Mouse (Mus musculus): ENCODE data around the gene Tmem184a.
A peak's percentile ranks its signal among the peaks of the same experiment; 100 is the strongest.

Gene Tmem184a

DNA sequence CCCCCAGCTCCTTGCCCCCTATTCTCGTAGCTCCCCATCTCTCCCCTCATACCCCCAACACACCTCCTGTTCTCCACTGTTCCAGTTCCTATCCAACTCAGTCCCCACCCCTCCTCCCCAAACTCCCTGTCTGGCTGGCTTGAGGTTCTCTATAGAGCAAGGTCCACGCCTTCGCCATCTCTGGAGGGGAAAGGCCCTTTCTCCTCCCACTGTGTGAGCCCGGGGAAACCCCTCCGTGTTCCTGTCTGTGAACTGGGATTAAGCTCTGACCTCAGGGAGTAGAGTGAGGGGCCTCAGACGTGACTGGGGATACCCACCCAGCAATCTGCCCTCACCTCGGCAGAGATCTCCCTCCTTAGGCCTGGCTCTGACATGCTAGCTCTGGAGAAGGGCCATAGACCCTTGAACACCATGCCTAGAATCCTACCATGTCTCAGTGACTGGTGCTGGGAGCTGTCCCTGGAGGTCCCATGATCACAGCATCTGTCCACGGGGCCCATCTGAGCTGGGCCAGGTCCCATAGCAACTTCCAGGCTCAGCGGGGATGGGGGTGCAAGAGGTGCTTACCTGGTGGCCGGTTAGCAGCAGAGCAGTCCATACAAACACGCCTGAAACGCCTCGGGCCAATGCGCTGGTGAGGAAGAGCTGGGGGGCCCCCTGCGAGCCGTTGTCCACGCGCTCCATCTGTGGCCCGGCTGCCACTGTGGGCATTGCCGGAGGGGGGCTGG is 7.2 kb downstream of the Tmem184a start:
- no peak for DNase-seq

DNA sequence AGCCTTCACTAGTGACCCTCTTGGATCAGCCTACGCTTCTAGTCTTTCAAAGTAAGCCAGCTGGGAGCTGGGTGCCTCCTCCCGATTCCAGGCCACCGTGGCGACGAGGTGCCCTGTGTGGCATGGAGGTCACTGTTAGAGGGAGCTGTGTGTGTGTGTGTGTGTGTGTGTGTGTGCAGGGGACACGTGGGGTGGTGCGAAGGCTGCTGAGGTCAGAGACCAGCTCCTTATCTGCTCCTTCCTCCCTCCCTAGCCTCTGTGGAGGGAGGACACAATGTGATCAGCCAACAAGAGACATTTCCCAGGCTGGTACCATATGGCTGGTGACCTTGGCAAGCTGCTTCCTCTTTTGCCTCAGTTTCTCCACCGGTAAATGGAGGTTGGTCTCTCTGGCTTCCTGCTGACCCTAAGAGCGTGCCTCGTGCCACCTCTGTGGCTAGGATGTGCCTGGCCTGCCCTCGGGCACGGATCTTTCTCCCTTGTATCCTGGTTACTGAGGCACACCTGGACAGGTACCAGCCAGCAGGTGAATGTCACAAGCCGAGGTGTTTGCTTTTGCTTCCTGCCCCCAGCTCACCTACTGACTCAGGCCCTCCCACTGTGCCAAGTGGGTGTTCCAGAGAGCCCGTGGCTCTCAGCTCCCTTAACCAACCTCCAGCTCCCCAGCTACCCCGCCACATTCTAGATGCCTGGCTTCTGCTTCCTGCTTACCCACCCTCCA is 7.9 kb downstream of the Tmem184a start:
- DNase-seq: no peak

DNA sequence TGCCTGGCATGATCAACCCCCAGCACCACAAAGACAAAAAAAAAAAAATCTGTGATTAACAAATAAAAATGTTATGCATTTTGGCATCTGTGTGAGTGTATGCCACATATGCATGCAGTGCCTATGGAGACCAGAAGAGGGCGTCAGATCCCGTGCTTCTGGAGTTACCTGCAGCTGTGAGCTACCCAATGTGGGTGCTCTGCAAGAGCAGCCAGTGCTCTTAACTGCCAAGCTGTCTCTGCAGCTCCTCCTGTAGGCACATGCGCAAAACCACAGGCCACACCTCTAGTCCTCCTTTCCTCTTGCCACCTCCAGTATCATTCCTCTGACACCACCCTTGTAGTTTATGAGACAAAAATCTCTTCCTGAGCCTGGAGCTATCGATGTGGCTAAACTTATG is 10.3 kb downstream of the Tmem184a start:
- DNase-seq: no peak

DNA sequence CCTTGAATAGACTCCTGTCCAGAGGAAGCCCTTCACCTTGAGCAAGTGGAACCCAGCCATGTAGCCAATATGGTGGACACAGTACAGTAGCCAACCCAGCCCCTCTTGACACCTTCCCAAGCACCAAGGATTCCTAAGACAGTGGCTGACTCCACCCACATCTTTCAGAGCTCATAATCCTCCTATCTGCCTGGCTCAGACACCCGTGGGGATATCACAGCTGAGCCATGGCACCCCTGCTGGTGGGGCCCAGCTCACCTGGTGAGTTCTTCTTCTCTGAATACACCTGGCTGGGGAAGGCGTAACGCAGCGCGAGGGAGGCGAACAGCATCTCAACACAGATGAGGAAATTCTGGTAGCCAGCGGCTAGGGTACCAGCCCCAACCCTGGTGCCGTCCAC is 13.8 kb downstream of the Tmem184a start:
- DNase-seq: no peak

DNA sequence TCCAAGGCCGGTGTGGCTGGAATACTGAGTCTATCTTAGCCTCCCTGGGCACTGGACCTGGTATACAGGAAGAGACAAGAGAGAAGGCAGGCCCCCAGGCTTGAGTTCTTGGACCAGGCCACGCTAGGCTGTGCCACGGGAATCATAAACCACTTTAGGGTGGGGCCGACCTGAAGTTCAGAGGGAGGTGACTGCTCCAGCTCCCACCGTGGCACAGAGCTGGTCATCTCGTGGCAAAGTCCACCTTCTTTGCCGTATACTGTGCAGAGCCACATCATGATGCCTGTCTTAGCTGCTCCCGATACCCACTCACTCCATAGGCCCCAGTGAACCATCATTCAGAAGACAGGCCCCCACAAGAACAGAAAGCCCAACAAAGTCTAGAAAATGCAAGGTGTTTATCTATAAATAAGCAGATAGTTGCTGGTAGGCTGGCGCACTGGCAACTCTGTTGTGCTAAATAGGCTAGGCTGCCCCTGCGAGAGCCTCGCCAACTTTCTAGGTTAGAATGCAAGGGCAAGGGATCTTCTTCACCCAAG is 15.1 kb downstream of the Tmem184a start:
- no peak for DNase-seq

DNA sequence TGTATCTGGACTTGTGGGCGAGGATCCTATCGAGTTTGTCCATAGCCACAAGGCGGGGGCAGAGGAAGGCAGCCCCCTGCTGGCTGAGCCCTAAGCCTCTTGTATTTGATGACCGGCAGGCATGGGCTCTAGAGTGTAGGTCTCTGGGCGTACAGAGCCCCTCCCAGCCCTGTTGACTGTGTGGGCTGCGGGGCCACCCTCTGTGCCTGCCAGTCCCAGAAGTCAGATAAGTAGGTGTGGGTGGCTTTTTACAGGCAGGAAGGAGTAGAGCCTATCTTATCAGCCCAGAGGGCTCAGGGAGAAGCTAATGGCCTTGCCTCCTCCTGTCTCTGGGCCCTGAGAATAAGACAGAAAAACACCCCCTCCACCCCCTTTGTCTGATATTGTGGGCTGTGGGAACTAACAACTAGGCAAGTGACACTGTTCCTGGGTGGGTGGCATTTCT is 15.6 kb downstream of the Tmem184a start:
- DNase-seq: no peak

DNA sequence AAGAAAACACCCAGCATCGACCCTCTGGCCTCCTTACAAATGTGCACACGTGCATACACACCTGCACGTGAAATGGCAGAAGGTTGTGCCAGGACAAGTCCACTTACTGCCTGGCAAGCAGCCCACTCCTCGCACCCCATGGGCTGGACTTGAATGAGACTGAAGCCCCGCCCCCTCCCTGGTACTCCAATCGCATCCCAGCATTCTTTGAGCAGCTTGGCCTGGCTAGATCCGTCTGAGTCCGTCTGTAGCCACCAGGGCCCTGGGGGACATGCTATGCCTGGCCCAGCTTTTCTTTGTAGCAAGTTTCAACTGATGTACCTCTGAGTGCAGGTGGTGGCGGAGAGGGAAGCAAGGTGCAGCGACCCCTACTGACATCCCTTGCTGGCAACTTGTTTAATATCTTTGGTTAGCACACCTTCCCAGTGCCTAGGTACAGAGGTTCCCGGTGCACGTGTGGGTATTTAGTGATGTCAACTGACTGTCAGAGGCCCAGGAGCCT is 16.1 kb downstream of the Tmem184a start:
- peak; percentile 44 for DNase-seq

DNA sequence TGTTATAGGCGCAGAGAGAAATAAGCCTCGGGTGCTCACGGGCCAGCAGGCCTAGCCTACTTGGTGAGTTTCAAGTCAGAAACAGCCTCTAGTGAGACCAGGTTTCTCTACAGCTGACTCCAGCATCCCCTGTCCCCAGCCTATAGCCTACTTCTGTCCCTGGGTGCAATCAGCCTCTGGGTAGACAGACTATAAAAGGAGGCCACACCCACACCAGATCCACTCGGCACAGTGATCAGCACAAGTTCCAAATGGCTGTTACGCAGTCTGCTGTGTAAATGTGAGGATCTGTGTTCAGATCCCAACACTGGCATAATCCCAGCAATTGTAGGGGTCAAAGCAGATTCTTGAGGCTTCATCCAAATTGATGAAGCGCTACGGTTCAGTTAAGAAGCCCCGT is 16.6 kb downstream of the Tmem184a start:
- no peak for DNase-seq

DNA sequence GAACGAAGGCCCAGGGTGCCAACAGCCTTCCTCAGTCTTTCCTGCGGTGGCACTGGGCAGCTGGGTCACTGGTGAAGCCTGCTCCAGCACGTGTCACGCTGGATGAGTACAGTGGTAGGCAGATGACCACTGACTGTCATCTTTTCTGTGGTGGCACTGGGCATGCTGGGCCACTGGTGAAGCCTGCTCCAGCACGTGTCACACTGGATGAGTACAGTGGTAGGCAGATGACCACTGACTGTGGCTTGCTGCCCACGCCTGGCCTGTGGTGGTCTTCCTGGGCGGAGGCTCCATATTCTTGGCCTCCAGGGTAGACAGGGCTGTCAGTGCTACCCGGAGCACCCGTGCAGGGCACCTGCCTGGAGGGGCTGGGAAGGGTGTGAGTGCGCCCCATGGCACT is 17.8 kb downstream of the Tmem184a start:
- DNase-seq: no peak

DNA sequence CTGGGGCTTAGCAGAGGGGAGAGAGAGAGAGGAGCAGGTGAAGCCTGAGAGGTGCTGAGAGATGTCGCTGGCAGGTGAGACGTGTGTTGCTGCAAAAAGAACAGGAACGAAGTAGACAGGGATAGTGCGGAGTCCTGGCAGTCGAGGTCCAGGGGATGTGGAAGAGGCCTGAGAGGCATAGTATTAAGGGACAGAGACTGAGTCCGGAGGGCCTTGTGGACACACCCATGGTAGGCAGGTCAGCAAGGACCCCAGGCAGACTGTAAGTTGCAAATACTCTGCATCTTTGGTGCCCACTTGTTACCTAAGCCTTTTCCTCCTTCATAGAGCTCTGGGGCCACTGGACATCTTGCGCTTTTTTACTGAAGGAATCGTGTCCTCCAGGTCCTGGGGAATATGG is 18.5 kb downstream of the Tmem184a start:
- no peak for DNase-seq

DNA sequence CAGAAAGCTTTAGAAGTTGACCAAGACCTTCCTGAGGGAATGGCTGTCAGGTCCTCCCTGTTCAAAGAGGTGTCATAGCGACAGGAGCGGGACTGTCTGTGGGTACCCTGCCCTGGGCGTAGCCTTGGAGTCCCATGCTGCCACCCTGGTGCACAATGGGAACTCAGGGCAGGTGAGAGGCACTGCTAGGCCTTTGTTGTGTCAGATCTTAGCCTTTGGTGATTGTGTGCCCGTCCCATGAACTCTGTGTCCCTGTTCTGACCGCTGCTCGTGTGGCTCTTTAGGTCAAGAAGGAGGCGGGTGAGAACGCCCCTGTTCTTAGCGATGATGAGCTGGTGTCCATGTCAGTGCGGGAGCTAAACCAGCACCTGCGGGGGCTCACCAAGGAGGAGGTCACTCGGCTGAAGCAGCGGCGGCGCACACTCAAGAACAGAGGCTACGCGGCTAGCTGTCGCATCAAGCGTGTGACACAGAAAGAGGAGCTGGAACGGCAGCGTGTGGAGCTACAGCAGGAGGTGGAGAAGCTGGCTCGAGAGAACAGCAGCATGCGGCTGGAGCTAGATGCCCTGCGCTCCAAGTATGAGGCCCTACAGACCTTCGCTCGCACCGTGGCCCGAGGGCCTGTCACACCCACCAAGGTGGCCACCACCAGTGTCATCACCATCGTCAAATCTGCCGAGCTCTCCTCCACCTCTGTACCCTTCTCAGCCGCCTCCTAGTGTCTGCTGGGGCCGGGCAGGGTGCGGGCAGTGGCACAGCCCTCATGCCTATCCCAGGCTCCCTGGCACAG is 19.7 kb downstream of the Tmem184a start:
- no peak for DNase-seq

DNA sequence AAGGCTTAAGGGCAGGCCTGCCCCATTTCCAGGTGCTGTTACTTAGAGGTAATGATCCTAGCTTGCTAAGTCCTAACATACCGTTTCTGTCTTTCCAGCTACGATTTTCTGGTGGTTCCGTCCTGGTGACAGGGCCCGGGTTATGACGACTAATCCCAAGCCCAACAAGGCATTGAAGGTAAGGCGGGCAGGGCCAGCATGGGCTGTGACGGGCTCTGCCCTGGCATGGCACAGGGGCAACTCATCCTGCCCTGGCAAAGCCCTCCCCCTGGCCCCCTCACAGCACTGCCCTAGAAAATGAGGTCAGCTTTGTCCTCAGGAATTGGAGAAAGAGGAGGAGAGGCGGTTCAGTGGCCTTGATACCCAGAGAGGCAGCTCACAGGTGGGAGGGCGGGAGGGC is 20.7 kb downstream of the Tmem184a start:
- no peak for DNase-seq

DNA sequence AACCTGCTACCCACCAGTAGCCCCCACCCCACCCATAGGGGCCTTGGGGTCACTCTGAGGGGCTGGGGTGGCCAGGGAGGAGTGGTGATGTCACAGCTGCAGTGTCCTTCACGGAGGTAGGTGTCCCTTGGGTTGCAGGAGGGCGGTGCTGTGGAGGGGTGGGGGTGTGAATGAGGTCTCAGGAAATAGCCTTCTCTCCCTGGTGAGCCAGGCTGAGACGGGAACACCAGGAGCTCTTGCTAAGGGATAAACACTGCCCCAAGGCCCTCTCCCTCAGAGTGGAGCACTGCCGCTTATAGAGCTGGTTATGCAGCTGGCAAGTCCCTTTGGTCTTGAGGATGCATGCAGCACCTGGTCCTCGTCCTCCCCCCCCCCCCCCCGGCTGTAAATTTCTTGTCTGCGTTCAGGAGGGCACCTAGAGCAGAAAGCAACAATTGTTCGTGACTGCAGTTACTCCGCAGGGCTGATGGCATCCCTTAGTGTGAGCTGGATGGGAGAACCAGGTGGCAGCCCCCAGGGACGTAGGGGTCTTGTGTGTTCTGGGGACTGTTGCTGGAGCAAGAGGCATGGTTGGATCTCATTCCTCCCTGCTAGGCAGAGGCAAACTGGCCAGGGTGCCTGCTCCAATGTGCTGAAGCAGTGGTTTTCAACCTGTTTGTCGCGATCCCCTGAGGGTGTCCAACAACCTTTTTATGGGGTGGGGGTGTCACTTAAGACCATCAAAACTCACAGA is 21.4 kb downstream of the Tmem184a start:
- no peak for DNase-seq

DNA sequence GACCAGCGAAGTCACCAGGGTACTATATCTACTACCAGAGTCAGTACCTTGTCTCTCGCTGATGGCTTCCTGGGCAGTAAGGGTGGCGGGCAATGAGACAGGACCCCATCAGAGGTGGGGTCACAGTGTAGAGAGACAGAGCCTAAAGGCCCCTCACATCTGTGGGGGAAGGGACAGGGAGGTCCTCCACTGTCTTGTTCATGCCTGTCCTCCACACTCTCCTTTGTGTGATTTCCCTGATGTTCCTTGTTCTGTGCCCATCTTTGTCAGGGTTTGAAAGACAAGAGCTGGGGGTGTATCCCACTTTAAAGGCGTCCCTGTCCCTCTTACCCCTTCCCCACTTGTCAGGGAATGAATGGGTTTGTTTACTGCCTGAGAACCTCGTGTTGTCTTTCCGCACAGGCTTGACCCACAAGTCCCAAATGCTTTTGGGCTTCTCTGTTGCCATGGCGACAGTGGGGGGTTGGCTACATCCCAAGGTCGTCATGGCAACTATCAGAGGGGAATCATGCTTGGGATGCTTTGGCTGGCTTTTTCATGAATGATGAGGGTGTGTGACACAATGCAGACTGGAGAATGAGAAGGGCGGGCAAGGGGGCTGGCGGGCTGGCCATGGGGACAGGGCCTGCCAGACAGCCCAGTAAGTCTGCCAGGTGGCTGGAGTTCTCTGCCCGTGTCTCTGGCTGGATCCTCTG is 22.1 kb downstream of the Tmem184a start:
- DNase-seq: no peak

DNA sequence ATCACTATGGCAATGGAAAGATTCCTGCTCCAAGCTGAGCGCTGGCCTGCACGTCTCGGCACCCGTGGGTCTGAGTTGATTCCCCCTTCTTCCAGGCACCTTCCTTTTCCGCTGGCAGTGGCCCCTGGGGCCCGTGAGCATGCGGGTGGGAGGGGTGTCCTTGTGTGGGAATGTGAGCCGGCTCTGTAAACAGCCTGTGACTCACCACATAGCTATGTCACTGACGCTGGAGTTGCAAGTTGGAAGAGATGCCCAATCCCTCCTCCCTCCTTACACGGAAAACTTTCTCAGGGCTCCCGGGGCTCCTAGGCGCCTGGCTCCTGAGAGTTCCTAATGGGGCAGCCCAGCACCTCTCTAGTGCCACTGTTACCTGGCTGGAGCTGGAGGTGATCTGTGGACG is 22.8 kb downstream of the Tmem184a start:
- DNase-seq: no peak

DNA sequence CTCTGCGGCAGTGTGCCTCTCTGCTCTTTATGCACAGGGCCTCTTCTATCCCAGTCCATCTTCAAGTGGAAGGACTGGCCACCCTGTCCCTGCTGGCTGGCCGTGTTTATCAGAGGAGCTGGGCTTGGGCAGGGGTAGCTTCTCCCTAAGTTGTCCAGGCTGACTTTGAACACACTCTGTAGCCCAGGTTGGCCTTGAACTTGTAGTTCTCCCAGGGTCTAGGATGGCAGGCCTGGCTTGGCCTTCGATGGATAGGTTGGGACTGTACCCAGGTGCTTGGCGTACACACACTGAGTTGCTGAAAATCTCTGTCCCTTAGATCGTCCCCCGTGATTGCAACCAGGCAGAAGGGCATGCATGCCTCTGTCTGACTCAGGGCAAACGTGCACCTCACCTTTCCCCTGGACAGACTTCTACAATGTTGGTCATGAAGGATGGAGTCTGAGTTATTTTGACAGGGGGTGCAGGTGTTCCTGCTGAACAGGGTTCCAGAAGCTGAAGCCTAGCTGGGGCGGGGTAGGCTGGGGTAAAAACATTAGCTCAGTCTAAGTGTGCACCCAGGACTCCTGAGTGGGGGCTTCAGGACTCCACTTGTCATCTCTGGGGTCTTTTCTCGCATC is 23.6 kb downstream of the Tmem184a start:
- no peak for DNase-seq

DNA sequence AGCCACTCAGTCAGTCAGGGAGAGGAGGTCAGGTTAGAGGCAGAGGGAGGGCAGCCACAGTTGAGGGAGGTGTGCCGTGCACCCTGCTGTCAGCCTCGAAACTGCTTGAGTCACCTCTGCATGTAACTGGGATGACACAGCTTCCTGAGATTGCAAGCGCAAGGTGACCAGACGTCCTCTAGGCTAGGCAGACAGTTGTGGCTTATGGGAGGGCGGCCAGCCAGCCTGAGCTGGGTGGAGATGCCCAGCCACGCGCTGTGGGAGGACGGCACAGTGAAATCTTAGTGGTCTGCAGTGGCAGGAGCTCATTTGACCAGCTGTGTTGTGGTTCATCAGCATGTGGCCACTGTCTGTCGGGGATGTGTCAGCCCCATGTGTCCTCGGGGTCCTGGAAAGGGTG is 24.8 kb downstream of the Tmem184a start:
- no peak for DNase-seq

DNA sequence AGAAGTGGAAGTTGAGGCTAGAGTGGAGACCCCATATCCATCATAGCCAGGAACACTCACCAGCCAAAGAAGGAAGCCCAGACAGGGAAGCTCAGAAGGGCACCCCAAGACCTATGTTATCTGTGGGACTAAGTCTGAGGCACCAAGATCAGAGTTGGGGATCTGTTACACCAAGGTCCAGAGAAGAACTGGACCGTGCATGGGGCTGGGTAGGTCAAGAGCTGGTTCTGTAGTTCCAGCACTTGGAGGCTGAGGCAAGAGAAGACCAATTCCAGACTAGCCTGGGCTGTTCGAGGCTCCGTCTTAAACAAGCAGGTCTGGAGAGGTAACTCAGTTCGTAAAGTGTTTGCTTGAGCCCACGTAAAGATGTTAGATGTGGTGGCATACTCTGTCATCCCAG is 25.6 kb downstream of the Tmem184a start:
- DNase-seq: no peak

DNA sequence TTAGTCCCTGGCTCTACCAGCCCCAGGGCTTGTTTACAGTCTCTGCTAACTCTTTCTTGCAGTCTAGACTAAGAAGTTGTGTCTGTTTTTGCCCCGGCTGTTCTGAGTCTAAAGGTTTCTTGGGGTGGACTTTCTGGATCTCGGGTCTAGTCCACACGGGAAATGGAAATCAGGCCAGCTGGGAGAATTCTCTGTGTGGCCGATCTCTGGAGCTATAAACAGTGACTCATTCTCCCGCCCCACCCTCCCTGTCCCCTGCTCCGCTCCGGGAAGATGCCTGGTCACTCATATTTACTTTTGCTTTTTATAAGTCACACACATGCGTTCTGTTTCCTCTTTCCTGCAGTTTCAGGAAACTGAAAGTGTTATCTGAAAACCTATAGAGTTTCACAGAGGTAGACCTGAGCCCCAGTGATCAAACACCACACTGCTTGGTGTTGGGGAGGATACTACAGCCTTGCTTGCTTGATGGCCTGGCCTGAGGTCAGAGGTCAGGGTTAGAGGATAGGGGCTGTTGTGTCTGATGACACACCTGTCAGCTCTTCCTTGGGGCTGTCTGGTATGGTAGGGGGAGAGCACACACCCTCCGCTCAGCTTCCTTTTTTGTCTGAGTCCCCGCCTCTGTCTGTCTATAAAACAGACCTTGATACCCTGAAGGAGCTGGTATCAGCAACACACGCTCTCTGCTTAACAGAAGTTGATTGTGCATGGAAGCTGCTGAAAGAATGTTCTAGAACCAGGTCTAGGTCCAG is 26.2 kb downstream of the Tmem184a start:
- peak; percentile 22 for DNase-seq

DNA sequence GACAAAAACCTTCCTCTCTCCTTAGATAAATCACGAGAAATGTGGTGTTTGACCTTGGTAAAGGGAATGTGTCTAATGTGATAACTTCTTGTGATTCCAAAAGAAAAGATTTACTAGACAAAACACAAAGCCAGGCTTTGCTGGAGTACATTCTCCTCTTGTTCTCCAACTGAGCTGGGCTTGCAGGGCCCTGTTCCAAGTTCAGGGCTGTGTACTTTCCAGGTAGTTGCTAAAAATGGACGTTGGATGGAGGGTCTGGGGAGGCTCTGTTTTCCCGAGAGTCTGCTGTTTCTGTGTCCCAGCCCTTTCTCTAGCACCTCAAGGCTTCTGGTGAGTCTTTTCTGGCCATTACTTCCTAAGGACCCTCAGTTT is 26.8 kb downstream of the Tmem184a start:
- no peak for DNase-seq
